Mouse (Mus musculus) limb, embryonic 10.5 days (tissue): Measurements from ENCODE around the gene Fabp6. TPM values are rescaled to one million over a fixed set of nuclear protein-coding genes. Genes with fewer than 3 reads are reported as not detected.
A peak's percentile ranks its signal among the peaks of the same experiment; 100 is the strongest.

Source experiments
- DNase-seq: peaks from one replicate; pipeline ENCODE4 v3.0.0-alpha.2; 2017; ENCODE audit warnings: low spot score
- H3K27ac ChIP-seq: fragments of 300-500 bp; sonication (generic); 2 replicates; pipeline ENCODE4 v1.5.1; 2016; ENCODE audit warnings: mild to moderate bottlenecking
- H3K27me3 ChIP-seq: fragments of 300-500 bp; sonication (generic); 2 replicates; pipeline ENCODE4 v1.6.1; 2016; ENCODE audit warnings: low read depth, mild to moderate bottlenecking; ENCODE audit not compliant: poor library complexity, severe bottlenecking
- H3K36me3 ChIP-seq: fragments of 300-500 bp; sonication (generic); 2 replicates; pipeline ENCODE4 v1.6.1; 2016; ENCODE audit warnings: mild to moderate bottlenecking, moderate library complexity
- H3K4me1 ChIP-seq: fragments of 300-500 bp; sonication (generic); 2 replicates; pipeline ENCODE4 v1.6.1; 2016
- H3K4me3 ChIP-seq: fragments of 300-500 bp; sonication (generic); 2 replicates; pipeline ENCODE4 v1.5.1; 2016; ENCODE audit warnings: mild to moderate bottlenecking, moderate library complexity
- H3K9me3 ChIP-seq: fragments of 300-500 bp; sonication (generic); replicated peaks from 2 replicates; pipeline ENCODE4 v1.6.1; 2016; ENCODE audit warnings: mild to moderate bottlenecking
- WGBS: fragments of 180-500 bp; shearing (Covaris S2); methylation state at CpG from one replicate; pipeline ENCODE4 v1.1.7; 2016; 5-methylcytosine and 5-hydroxymethylcytosine counted together
- polyA plus RNA-seq: library from polyadenylated mRNA; unstranded; fragments of >200 nt; fragmentation: Nextera tagmentation; extraction: Ambion mirVana; gene quantifications from 2 replicates; pipeline ENCODE4 v1.2.1, GENCODE M21; 2016

Gene Fabp6
- polyA plus RNA-seq, 1 experiment from 2014 or later = not detected

- no peaks in the 10 kb centered on the region for H3K27me3 ChIP-seq
- H3K9me3 ChIP-seq = no peaks in the 10 kb centered on the region
- DNase-seq = no peak
- peaks cover 64% of the 10 kb centered on the region for H3K36me3 ChIP-seq
- H3K27ac ChIP-seq = no peak overlapping the region
- WGBS = 55% methylated on average over 11 of the region's 11 CpGs
- no peak overlapping the region for H3K4me3 ChIP-seq
- peaks cover 14% of the 10 kb centered on the region for H3K4me1 ChIP-seq
Measured at GRCm38 (mm10) chr11:43577713-43578478, 23.4 kb downstream of the Fabp6 start.

DNA sequence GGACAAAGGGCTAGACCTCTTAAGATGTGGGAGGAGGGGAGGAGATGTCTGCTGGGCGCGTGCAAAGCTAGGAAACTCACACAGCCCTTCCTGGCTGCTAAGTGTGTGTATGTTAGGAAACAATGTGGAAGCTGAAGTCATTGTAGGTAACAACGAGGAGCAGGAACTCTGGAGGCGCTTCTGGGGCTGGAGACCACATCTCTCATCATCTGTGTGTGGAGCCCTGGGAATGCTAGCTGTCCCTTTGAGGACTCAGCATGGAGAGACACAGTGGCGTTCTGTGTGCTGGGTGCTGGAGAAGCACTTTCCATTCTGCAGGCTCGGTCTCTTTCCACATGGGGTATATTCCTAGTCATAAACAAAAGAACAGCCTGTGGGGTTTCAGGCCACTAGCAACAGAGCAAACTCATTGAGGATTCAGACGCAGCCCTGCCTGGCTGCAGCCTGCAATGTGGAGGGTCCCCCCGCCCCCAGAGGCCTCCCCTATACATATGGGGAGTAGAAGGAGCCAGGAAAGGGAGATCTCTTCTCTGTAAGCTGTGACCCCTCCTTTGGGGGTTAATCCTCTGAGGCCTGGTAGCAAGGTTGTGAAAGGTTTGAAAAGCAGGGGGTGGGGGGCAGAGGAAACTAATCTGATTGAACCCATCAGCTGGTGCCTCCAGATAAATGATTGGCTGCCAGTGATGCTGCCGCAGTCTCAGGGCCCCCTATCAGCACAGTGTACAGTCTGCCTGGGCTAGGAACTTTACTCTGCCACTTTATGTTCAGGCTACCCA is 25.8 kb downstream of the Fabp6 start:
- Histone ChIP-seq H3K27ac (peak overlapping the region; percentile 83), H3K4me3 (0 out of 2 replicates have a peak overlapping the region, but pooled peaks have one; percentile 14), H3K4me1 (peaks cover 14% of the 10 kb centered on the region), H3K9me3 (no peaks in the 10 kb centered on the region), H3K27me3 (no peaks in the 10 kb centered on the region), H3K36me3 (peaks cover 56% of the 10 kb centered on the region)
- DNase-seq = peak; percentile 50
- WGBS = 7% methylated on average over 9 of the region's 9 CpGs

DNA sequence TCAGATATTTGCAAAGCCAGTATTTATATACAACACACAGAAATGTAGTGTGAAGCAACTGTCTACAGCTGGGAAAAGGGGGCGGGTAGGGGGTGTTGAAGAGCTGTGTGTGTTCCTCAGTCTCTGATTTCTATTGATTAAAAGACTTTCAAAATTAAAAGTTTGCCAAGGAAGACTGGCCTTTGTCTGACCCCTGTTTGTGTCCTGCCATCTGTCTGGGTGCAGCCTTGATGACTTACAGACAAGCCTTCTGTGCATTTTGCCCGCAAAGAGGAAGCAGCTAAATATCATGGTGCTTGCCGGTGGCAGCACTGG is 26.3 kb downstream of the Fabp6 start:
- no peaks in the 10 kb centered on the region for H3K27me3 ChIP-seq
- peak overlapping the region; percentile 83 for H3K27ac ChIP-seq
- H3K4me3 ChIP-seq = 0 out of 2 replicates have a peak overlapping the region, but pooled peaks have one; percentile 14
- peaks cover 14% of the 10 kb centered on the region for H3K4me1 ChIP-seq
- H3K9me3 ChIP-seq = no peaks in the 10 kb centered on the region
- H3K36me3 ChIP-seq = peaks cover 56% of the 10 kb centered on the region
- DNase-seq = no peak
- 19% methylated on average over 3 of the region's 3 CpGs for WGBS

GRCm38 (mm10) chr11:43569595-43569994 is 31.7 kb downstream of the Fabp6 start:
- peaks cover 56% of the 10 kb centered on the region for H3K36me3 ChIP-seq
- no peak overlapping the region for H3K4me3 ChIP-seq
- 83% methylated on average over 11 of the region's 11 CpGs for WGBS
- no peaks in the 10 kb centered on the region for H3K27me3 ChIP-seq
- peak overlapping the region; percentile 51; the same call in 1 of the 2 replicates for H3K27ac ChIP-seq
- no peak for DNase-seq
- peaks cover 24% of the 10 kb centered on the region for H3K4me1 ChIP-seq
- no peaks in the 10 kb centered on the region for H3K9me3 ChIP-seq

- Histone ChIP-seq H3K27ac (peak overlapping the region; percentile 51; the same call in 1 of the 2 replicates), H3K36me3 (peaks cover 59% of the 10 kb centered on the region), H3K27me3 (no peaks in the 10 kb centered on the region), H3K4me3 (no peak overlapping the region), H3K4me1 (peaks cover 24% of the 10 kb centered on the region), H3K9me3 (no peaks in the 10 kb centered on the region)
- 88% methylated on average over 5 of the region's 5 CpGs for WGBS
- DNase-seq = no peak
Measured at GRCm38 (mm10) chr11:43569188-43569587, 32.2 kb downstream of the Fabp6 start.

- no peaks in the 10 kb centered on the region for H3K27me3 ChIP-seq
- peaks cover 58% of the 10 kb centered on the region for H3K36me3 ChIP-seq
- H3K27ac ChIP-seq = no peak overlapping the region
- peaks cover 30% of the 10 kb centered on the region for H3K4me1 ChIP-seq
- H3K4me3 ChIP-seq = no peak overlapping the region
- WGBS = 70% methylated on average over 5 of the region's 5 CpGs
- DNase-seq = no peak
- H3K9me3 ChIP-seq = no peaks in the 10 kb centered on the region
Measured at GRCm38 (mm10) chr11:43568263-43568662, 33.1 kb downstream of the Fabp6 start.

GRCm38 (mm10) chr11:43566696-43567095 is 34.6 kb downstream of the Fabp6 start:
- no peak for DNase-seq
- no peaks in the 10 kb centered on the region for H3K9me3 ChIP-seq
- peak overlapping the region; percentile 67 for H3K27ac ChIP-seq
- 66% methylated on average over 5 of the region's 5 CpGs for WGBS
- H3K4me1 ChIP-seq = peaks cover 32% of the 10 kb centered on the region
- H3K4me3 ChIP-seq = no peak overlapping the region
- H3K27me3 ChIP-seq = no peaks in the 10 kb centered on the region
- H3K36me3 ChIP-seq = peaks cover 60% of the 10 kb centered on the region

- H3K9me3 ChIP-seq = no peaks in the 10 kb centered on the region
- H3K27me3 ChIP-seq = no peaks in the 10 kb centered on the region
- WGBS = 3% methylated on average over 8 of the region's 8 CpGs
- no peak overlapping the region for H3K4me3 ChIP-seq
- peak overlapping the region; percentile 67 for H3K27ac ChIP-seq
- H3K4me1 ChIP-seq = peaks cover 32% of the 10 kb centered on the region
- peaks cover 64% of the 10 kb centered on the region for H3K36me3 ChIP-seq
- no peak for DNase-seq
Measured at GRCm38 (mm10) chr11:43565852-43566251, 35.5 kb downstream of the Fabp6 start.

DNA sequence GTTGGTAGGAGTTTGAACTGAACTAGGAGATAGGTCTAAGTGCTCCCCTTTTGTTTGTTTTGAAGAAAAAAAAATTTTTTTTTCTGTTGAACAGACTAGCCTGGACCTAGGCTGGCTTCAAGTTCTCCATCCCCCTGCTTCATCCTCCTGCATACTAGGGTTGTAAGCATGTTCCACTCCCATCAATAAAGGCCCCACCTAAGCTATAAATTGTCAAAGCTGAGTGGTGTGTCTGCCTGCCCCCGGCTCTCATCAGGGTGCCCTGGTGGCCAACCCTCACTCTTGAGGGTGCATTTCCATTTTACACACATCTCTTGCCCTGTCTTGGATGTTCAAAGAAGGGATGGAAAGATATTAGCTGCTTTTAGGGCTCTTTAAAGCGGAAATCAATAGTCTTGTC is 35.9 kb downstream of the Fabp6 start:
- H3K4me3 ChIP-seq = no peak overlapping the region
- no peaks in the 10 kb centered on the region for H3K27me3 ChIP-seq
- no peak for DNase-seq
- peaks cover 65% of the 10 kb centered on the region for H3K36me3 ChIP-seq
- peak overlapping the region; percentile 67 for H3K27ac ChIP-seq
- 11% methylated on average over 2 of the region's 2 CpGs for WGBS
- H3K9me3 ChIP-seq = no peaks in the 10 kb centered on the region
- H3K4me1 ChIP-seq = peaks cover 32% of the 10 kb centered on the region

DNA sequence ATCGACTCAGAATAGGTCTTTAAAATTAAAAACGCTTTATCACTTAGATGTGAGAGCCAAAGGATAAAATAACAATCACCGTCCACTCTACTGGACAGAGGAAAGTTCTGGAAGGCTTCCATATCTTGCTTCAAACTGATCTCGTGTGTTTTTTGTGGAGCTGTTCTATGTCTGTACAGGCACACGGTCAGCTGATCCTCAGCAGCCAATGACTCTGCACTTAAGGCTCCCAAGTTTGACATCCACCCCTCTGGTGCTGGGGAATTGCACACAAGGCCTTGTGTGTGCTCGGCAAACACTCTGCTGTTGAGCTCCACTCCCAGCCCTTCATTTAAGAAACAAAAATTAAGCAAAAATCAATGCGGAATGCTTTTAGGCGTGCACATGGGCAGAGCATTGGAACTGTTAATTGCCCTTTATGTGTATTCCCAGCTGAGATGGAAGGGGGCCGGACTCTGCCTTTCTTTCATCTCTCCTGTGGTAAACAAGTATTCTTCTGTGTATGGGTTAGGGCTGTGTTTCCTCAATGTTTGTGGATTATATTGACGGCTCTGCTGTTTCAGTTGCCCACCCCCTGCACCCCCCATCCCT is 37.6 kb downstream of the Fabp6 start:
- peak overlapping the region; percentile 25; the same call in 1 of the 2 replicates for H3K27ac ChIP-seq
- H3K4me1 ChIP-seq = peaks cover 39% of the 10 kb centered on the region
- no peak for DNase-seq
- H3K36me3 ChIP-seq = peaks cover 67% of the 10 kb centered on the region
- 78% methylated on average over 10 of the region's 10 CpGs for WGBS
- no peak overlapping the region for H3K4me3 ChIP-seq
- H3K27me3 ChIP-seq = no peaks in the 10 kb centered on the region
- H3K9me3 ChIP-seq = no peaks in the 10 kb centered on the region

DNA sequence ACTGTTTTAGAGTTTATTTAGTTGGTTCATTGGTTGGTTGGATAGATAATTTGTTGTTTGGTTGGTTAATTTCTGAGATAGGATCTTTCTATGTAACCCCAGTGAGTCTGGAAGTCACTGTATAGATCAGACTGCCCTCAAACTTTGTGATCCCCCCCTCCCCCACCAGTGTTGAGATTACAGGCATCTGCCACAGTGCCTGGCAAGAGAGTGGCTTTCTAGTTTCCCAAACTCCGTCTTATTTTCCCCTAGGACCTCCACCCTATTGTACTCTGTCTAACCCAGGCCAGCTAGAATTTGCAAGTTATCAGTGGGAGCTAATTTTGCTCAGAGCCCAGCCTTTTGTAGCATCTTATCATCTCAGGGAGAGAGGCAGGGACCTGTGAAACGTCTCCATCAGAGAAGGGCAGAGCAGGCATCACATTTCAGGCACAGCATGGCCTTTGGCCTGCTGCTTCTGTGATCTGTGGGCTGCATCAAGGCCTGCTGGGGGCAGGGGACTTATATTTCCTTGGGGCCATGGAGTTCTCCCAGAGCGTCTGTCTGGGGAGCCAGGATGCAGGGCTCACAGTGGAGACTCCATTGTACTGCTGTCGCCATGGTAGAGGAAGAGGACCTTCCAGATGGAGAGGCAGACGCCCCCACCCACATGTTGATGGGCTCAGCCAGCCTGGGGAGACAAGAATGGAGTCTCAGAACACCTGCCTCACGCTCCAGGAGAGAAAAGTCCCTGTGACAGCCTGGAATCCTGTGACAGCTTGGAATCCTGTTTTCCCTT is 41.6 kb downstream of the Fabp6 start:
- Histone ChIP-seq H3K27ac (peak overlapping the region; percentile 25; the same call in 1 of the 2 replicates), H3K36me3 (peaks cover 87% of the 10 kb centered on the region), H3K27me3 (no peaks in the 10 kb centered on the region), H3K4me1 (peaks cover 15% of the 10 kb centered on the region), H3K9me3 (no peaks in the 10 kb centered on the region), H3K4me3 (no peak overlapping the region)
- WGBS = 20% methylated on average over 6 of the region's 6 CpGs
- no peak for DNase-seq

GRCm38 (mm10) chr11:43556538-43556937 is 44.8 kb downstream of the Fabp6 start:
- WGBS = 89% methylated on average over 11 of the region's 11 CpGs
- no peak overlapping the region for H3K27ac ChIP-seq
- peaks cover 18% of the 10 kb centered on the region for H3K4me1 ChIP-seq
- no peaks in the 10 kb centered on the region for H3K9me3 ChIP-seq
- no peak for DNase-seq
- no peaks in the 10 kb centered on the region for H3K27me3 ChIP-seq
- peaks cover 68% of the 10 kb centered on the region for H3K36me3 ChIP-seq
- no peak overlapping the region for H3K4me3 ChIP-seq
